Mouse (Mus musculus): ENCODE results near the gene Acap2. TPM values are rescaled to one million over a fixed set of nuclear protein-coding genes. Genes with fewer than 3 reads are reported as not detected.

The Acap2 gene
- polyA plus RNA-seq, 1 experiment from 2014 or later = 18.4 TPM

DNA sequence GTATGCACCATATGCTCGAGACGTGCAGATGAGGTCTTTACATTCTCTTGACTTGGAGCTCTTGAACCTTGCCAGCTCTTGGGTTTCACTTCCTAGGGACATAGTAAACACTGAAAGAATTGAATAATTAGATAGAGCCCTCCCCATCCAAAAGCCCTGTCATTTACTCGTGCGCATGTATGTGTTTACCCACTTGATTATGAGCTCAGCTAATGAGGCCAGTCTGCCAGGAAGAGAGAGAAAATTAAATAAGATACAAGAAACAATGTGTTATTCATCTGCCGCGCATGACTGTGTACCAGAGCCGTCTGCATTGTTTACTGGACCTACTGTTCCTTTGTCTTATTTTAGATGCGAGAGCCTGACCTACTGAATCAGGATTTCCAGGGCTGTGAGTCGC, 10.5 kb upstream of the Acap2 start:
- Histone ChIP-seq H3K36me3 (ENCODE audit: control insufficient read depth, insufficient read depth, low read length) (no peaks in the 10 kb centered on the region), H3K4me3 (ENCODE audit: low read depth, low read length) (no peak overlapping the region), H3K9me3 (ENCODE audit: control insufficient read depth, low read length) (no peaks in the 10 kb centered on the region), H3K27me3 (ENCODE audit: control insufficient read depth, insufficient read depth, low read length) (no peaks in the 10 kb centered on the region), H3K27ac (ENCODE audit: low read depth, low read length) (no peak overlapping the region), H3K4me1 (ENCODE audit: control insufficient read depth, insufficient read depth, low read length) (no peaks in the 10 kb centered on the region), H3K9ac (replicated peaks; ENCODE audit: low read depth, low read length) (no peak overlapping the region), H3K4me2 (ENCODE audit: low read depth, low read length) (no peak overlapping the region)
- WGBS = 78% methylated on average over 9 of the region's 9 CpGs
- no peak for ATAC-seq (ENCODE audit: low read depth)

DNA sequence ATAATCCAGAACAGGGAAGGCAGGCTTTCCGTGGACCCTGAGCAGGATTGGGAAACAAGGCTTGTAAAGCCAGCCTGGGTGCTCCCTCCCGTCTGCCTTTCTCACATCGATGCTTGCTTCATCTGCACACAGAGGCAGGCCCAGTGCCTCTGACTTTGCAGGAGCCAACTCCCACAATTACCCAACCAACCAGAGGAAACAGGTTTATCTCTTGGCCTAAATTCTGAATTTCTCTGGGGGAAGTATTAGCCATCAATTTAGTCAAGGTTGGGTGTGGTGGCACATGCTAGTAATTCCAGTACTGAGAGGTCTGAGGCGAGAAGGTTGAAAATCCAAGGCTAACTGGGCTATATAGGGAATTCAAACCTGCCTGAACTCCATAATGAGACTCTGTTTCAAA, 9.4 kb upstream of the Acap2 start:
- H3K27ac ChIP-seq (ENCODE audit: low read depth, low read length) = no peak overlapping the region
- 78% methylated on average over 4 of the region's 4 CpGs for WGBS
- no peaks in the 10 kb centered on the region for H3K9me3 ChIP-seq (ENCODE audit: control insufficient read depth, low read length)
- H3K9ac ChIP-seq (replicated peaks; ENCODE audit: low read depth, low read length) = no peak overlapping the region
- no peak overlapping the region for H3K4me2 ChIP-seq (ENCODE audit: low read depth, low read length)
- no peak for ATAC-seq (ENCODE audit: low read depth)
- H3K36me3 ChIP-seq (ENCODE audit: control insufficient read depth, insufficient read depth, low read length) = no peaks in the 10 kb centered on the region
- no peaks in the 10 kb centered on the region for H3K27me3 ChIP-seq (ENCODE audit: control insufficient read depth, insufficient read depth, low read length)
- no peak overlapping the region for H3K4me3 ChIP-seq (ENCODE audit: low read depth, low read length)
- no peaks in the 10 kb centered on the region for H3K4me1 ChIP-seq (ENCODE audit: control insufficient read depth, insufficient read depth, low read length)

DNA sequence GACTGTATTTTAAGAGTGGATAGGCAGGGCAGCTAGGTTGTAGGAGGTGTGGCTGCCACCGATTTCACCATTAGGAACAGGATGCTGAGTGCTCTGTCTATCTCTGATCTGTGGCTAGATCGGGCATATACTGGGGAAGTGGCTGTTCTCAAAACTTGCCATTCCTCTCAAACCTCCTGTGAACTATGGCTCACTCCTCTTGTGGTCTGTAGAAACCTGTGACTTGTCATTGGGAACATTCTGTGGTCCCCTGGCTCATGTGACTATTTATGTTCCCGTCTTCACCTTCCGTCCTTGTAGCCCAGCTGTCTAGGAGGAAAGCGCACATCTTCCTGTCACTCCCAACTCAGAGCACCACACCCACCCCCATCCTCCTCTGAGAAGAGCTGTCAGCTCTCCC, 8.9 kb upstream of the Acap2 start:
- Histone ChIP-seq H3K36me3 (ENCODE audit: control insufficient read depth, insufficient read depth, low read length) (no peaks in the 10 kb centered on the region), H3K9ac (replicated peaks; ENCODE audit: low read depth, low read length) (no peak overlapping the region), H3K9me3 (ENCODE audit: control insufficient read depth, low read length) (no peaks in the 10 kb centered on the region), H3K27ac (ENCODE audit: low read depth, low read length) (no peak overlapping the region), H3K4me3 (ENCODE audit: low read depth, low read length) (no peak overlapping the region), H3K4me2 (ENCODE audit: low read depth, low read length) (no peak overlapping the region), H3K27me3 (ENCODE audit: control insufficient read depth, insufficient read depth, low read length) (no peaks in the 10 kb centered on the region), H3K4me1 (ENCODE audit: control insufficient read depth, insufficient read depth, low read length) (no peaks in the 10 kb centered on the region)
- no peak for ATAC-seq (ENCODE audit: low read depth)
- WGBS = 85% methylated on average over 5 of the region's 5 CpGs

GRCm38 (mm10) chr16:31205726-31206125, 4.7 kb upstream of the Acap2 start:
- Histone ChIP-seq H3K4me2 (ENCODE audit: low read depth, low read length) (no peak overlapping the region), H3K27ac (ENCODE audit: low read depth, low read length) (no peak overlapping the region), H3K9me3 (ENCODE audit: control insufficient read depth, low read length) (no peaks in the 10 kb centered on the region), H3K4me3 (ENCODE audit: low read depth, low read length) (no peak overlapping the region), H3K27me3 (ENCODE audit: control insufficient read depth, insufficient read depth, low read length) (no peaks in the 10 kb centered on the region; the same call in 1 of the 2 replicates), H3K36me3 (ENCODE audit: control insufficient read depth, insufficient read depth, low read length) (no peaks in the 10 kb centered on the region), H3K9ac (replicated peaks; ENCODE audit: low read depth, low read length) (no peak overlapping the region), H3K4me1 (ENCODE audit: control insufficient read depth, insufficient read depth, low read length) (0 out of 2 replicates have a peak, but pooled peaks cover 4% of the 10 kb centered on the region)
- 91% methylated on average over 5 of the region's 7 CpGs for WGBS
- no peak for ATAC-seq (ENCODE audit: low read depth)

- WGBS = 87% methylated on average over 8 of the region's 8 CpGs
- Histone ChIP-seq H3K4me2 (ENCODE audit: low read depth, low read length) (no peak overlapping the region), H3K27me3 (ENCODE audit: control insufficient read depth, insufficient read depth, low read length) (no peaks in the 10 kb centered on the region; the same call in 1 of the 2 replicates)
Observed at GRCm38 (mm10) chr16:31205187-31205586, 4.1 kb upstream of the Acap2 start.

DNA sequence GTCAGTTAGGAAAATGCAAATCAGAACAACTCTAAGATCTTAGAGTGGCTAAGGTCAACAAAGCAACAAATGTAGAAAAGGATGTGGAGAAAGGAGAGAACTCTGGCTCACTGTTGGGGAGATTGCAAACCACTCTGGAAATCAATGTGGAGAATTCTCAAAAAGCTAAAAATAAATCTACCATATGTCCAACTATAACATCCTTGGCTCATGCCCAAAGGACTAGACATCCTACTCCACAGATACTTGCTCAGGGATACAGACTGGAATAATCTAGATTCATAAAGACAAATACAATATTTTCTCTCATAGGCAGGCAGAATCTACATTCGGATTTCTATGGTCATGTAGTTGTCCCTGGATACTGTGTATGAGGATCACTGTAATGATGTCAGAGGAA, 3.2 kb upstream of the Acap2 start:
- Histone ChIP-seq H3K4me2 (ENCODE audit: low read depth, low read length) (no peak overlapping the region), H3K9me3 (ENCODE audit: control insufficient read depth, low read length) (no peaks in the 10 kb centered on the region), H3K4me3 (ENCODE audit: low read depth, low read length) (no peak overlapping the region), H3K4me1 (ENCODE audit: control insufficient read depth, insufficient read depth, low read length) (peaks cover 11% of the 10 kb centered on the region; the same call in 1 of the 2 replicates), H3K27me3 (ENCODE audit: control insufficient read depth, insufficient read depth, low read length) (no peaks in the 10 kb centered on the region; the same call in 1 of the 2 replicates), H3K9ac (replicated peaks; ENCODE audit: low read depth, low read length) (no peak overlapping the region), H3K27ac (ENCODE audit: low read depth, low read length) (no peak overlapping the region), H3K36me3 (ENCODE audit: control insufficient read depth, insufficient read depth, low read length) (no peaks in the 10 kb centered on the region)
- no peak for ATAC-seq (ENCODE audit: low read depth)
- 79% methylated on average over 1 of the region's 1 CpGs for WGBS

More at GRCm38 (mm10) chr16:31205187-31205586, 4.1 kb upstream of the Acap2 start:
- no peak overlapping the region for H3K9ac ChIP-seq (replicated peaks; ENCODE audit: low read depth, low read length)
- no peaks in the 10 kb centered on the region for H3K9me3 ChIP-seq (ENCODE audit: control insufficient read depth, low read length)
- H3K4me1 ChIP-seq (ENCODE audit: control insufficient read depth, insufficient read depth, low read length) = 0 out of 2 replicates have a peak, but pooled peaks cover 4% of the 10 kb centered on the region
- H3K27ac ChIP-seq (ENCODE audit: low read depth, low read length) = no peak overlapping the region
- no peak for ATAC-seq (ENCODE audit: low read depth)
- no peaks in the 10 kb centered on the region for H3K36me3 ChIP-seq (ENCODE audit: control insufficient read depth, insufficient read depth, low read length)
- no peak overlapping the region for H3K4me3 ChIP-seq (ENCODE audit: low read depth, low read length)

DNA sequence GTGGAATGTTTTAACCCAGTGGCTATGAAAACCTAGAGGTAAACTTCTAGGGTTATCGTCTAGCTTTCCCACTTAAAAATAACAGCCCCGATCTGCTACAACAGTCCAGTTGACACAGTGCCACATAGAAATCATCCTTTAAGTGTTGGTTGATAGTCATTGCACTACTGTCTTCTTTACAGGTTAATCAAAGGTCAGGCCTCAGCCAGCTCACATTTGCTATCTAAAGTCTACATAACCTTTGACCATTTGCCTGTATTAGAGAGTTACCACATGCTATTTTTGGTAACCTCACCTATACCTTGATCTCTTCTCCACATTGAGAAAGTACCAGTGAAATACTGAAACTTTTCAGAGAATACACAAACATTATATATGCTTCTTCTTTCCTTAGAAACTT, 659 bp upstream of the Acap2 start:
- Histone ChIP-seq H3K4me3 (ENCODE audit: low read depth, low read length) (peak overlapping the region; percentile 94; the same call in 1 of the 2 replicates), H3K36me3 (ENCODE audit: control insufficient read depth, insufficient read depth, low read length) (no peaks in the 10 kb centered on the region), H3K4me1 (ENCODE audit: control insufficient read depth, insufficient read depth, low read length) (peaks cover 16% of the 10 kb centered on the region; the same call in 1 of the 2 replicates), H3K27me3 (ENCODE audit: control insufficient read depth, insufficient read depth, low read length) (no peaks in the 10 kb centered on the region; the same call in 1 of the 2 replicates), H3K4me2 (ENCODE audit: low read depth, low read length) (peak overlapping the region; percentile 76), H3K9ac (replicated peaks; ENCODE audit: low read depth, low read length) (peak overlapping the region; percentile 94; the same call in 1 of the 2 replicates), H3K9me3 (ENCODE audit: control insufficient read depth, low read length) (no peaks in the 10 kb centered on the region), H3K27ac (ENCODE audit: low read depth, low read length) (no peak overlapping the region)
- no peak for ATAC-seq (ENCODE audit: low read depth)
- WGBS = 82% methylated on average over 2 of the region's 2 CpGs

DNA sequence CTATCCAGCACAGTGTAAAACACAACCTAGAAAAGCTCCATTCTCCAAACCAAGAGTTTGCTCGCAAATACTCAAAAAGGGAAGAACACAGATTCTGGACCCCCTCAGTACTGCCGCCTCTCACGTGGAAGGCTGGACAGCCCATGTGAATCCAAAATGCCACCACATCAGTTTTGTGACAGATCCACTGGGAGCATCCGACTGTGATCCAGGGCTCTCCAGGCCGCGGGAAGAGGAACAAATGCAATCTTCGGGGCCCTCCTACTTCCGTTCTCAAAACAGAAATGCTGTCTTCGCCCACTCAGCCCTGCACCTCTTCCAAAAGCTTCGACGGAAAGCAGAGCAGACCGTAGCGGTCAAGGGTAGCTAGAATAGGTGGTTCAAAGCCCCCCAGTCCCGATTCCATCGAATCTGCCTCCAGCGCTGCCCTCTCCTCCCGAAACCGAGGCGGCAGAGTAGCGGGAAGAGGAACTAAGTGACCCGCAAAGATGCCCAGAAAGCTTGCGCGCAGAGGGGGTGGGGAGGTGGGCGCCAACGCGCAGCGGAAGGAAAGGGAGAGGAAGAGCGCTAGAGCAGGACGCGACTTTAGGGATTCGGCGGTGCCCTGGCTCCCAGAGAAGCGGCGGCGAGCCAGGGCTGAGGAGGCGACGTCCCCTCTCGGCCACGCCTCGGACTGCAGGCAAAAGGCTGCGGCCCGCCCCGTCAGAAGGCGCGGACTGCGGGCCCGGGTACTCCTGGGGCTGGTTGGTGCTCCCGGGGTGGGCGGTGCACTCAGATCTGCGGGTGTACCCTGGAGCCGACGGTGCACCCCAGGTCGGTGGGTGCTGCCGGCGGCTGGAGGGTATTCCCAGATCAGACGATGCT, 887 bp downstream of the Acap2 start:
- Histone ChIP-seq H3K36me3 (ENCODE audit: control insufficient read depth, insufficient read depth, low read length) (no peaks in the 10 kb centered on the region), H3K4me1 (ENCODE audit: control insufficient read depth, insufficient read depth, low read length) (peaks cover 16% of the 10 kb centered on the region; the same call in 1 of the 2 replicates), H3K4me2 (ENCODE audit: low read depth, low read length) (peak overlapping the region; percentile 76), H3K9me3 (ENCODE audit: control insufficient read depth, low read length) (no peaks in the 10 kb centered on the region), H3K27ac (ENCODE audit: low read depth, low read length) (peak overlapping the region; percentile 94), H3K4me3 (ENCODE audit: low read depth, low read length) (peak overlapping the region; percentile 94), H3K9ac (replicated peaks; ENCODE audit: low read depth, low read length) (peak overlapping the region; percentile 94), H3K27me3 (ENCODE audit: control insufficient read depth, insufficient read depth, low read length) (no peaks in the 10 kb centered on the region; the same call in 1 of the 2 replicates)
- peak; percentile 44 for ATAC-seq (ENCODE audit: low read depth)
- under 1% methylated on average over 55 of the region's 56 CpGs for WGBS

- no peaks in the 10 kb centered on the region for H3K36me3 ChIP-seq (ENCODE audit: control insufficient read depth, insufficient read depth, low read length)
- 1% methylated on average over 14 of the region's 14 CpGs for WGBS
- peak overlapping the region; percentile 94; the same call in 1 of the 2 replicates for H3K9ac ChIP-seq (replicated peaks; ENCODE audit: low read depth, low read length)
- no peak for ATAC-seq (ENCODE audit: low read depth)
- peaks cover 16% of the 10 kb centered on the region; the same call in 1 of the 2 replicates for H3K4me1 ChIP-seq (ENCODE audit: control insufficient read depth, insufficient read depth, low read length)
- peak overlapping the region; percentile 94 for H3K4me3 ChIP-seq (ENCODE audit: low read depth, low read length)
- H3K4me2 ChIP-seq (ENCODE audit: low read depth, low read length) = peak overlapping the region; percentile 76
- H3K27ac ChIP-seq (ENCODE audit: low read depth, low read length) = peak overlapping the region; percentile 94
- H3K27me3 ChIP-seq (ENCODE audit: control insufficient read depth, insufficient read depth, low read length) = no peaks in the 10 kb centered on the region; the same call in 1 of the 2 replicates
- H3K9me3 ChIP-seq (ENCODE audit: control insufficient read depth, low read length) = no peaks in the 10 kb centered on the region
Observed at GRCm38 (mm10) chr16:31199591-31199925, 1.5 kb downstream of the Acap2 start.

Measured in neural tube, embryonic 14.5 days (tissue).